Mouse (Mus musculus): Measurements from ENCODE around the gene Sqor. TPM values are rescaled to one million over a fixed set of nuclear protein-coding genes. Genes with fewer than 3 reads are reported as not detected.

The Sqor gene
- polyA plus RNA-seq, 1 experiment from 2014 or later, result 3.0 TPM

GRCm38 (mm10) chr2:122776823-122777222, 11.8 kb downstream of the Sqor start:
- no peaks in the 10 kb centered on the region for H3K27me3 ChIP-seq (ENCODE audit: control insufficient read depth, insufficient read depth, low read length)
- no peaks in the 10 kb centered on the region for H3K36me3 ChIP-seq (ENCODE audit: control insufficient read depth, insufficient read depth, low read length)
- H3K4me2 ChIP-seq, result no peak overlapping the region
- WGBS (ENCODE audit: insufficient replicate concordance), result 54% methylated on average over 2 of the region's 2 CpGs
- H3K9ac ChIP-seq (ENCODE audit: low read depth, low read length), result no peak overlapping the region
- H3K27ac ChIP-seq (ENCODE audit: low read depth, low read length), result no peak overlapping the region
- no peaks in the 10 kb centered on the region for H3K9me3 ChIP-seq (replicated peaks; ENCODE audit: control insufficient read depth, low read length)
- no peak overlapping the region for H3K4me3 ChIP-seq (ENCODE audit: low read depth, low read length)
- ATAC-seq (replicated peaks; ENCODE audit: insufficient number of reproducible peaks, low FRiP score, low TSS enrichment), result no peak
- H3K4me1 ChIP-seq (ENCODE audit: control insufficient read depth, insufficient read depth, low read length), result no peaks in the 10 kb centered on the region

- H3K4me3 ChIP-seq (ENCODE audit: low read depth, low read length), result no peak overlapping the region
- H3K9ac ChIP-seq (ENCODE audit: low read depth, low read length), result no peak overlapping the region
- 54% methylated on average over 5 of the region's 5 CpGs for WGBS (ENCODE audit: insufficient replicate concordance)
- H3K4me2 ChIP-seq, result no peak overlapping the region
- H3K27me3 ChIP-seq (ENCODE audit: control insufficient read depth, insufficient read depth, low read length), result no peaks in the 10 kb centered on the region
- no peak for ATAC-seq (replicated peaks; ENCODE audit: insufficient number of reproducible peaks, low FRiP score, low TSS enrichment)
- H3K9me3 ChIP-seq (replicated peaks; ENCODE audit: control insufficient read depth, low read length), result no peaks in the 10 kb centered on the region
- no peak overlapping the region for H3K27ac ChIP-seq (ENCODE audit: low read depth, low read length)
- no peaks in the 10 kb centered on the region for H3K4me1 ChIP-seq (ENCODE audit: control insufficient read depth, insufficient read depth, low read length)
- no peaks in the 10 kb centered on the region for H3K36me3 ChIP-seq (ENCODE audit: control insufficient read depth, insufficient read depth, low read length)
These were observed 14.9 kb downstream of the Sqor start for GRCm38 (mm10) chr2:122779967-122780366.

DNA sequence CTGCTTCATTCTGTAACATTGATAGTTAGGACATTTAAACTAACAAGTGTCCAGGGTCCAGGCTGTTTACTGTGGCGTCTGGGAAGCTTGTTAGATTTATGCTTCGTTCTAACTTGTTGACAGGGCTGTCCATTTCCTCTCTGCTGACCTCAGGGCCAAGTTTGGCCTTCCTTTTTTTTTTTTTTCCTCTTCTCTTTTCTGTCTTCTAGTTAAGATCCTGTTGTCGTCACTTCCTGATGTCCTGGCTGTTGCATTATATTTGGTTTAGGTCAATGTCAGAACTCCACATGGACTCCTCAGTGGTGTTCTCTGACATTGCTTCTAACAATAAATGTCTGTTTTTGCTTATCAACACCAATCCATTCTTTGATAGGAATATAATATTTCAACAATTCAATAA, 15.4 kb downstream of the Sqor start:
- Histone ChIP-seq H3K9ac (ENCODE audit: low read depth, low read length) (no peak overlapping the region), H3K36me3 (ENCODE audit: control insufficient read depth, insufficient read depth, low read length) (no peaks in the 10 kb centered on the region), H3K9me3 (replicated peaks; ENCODE audit: control insufficient read depth, low read length) (no peaks in the 10 kb centered on the region), H3K4me3 (ENCODE audit: low read depth, low read length) (no peak overlapping the region), H3K27me3 (ENCODE audit: control insufficient read depth, insufficient read depth, low read length) (no peaks in the 10 kb centered on the region), H3K4me1 (ENCODE audit: control insufficient read depth, insufficient read depth, low read length) (no peaks in the 10 kb centered on the region), H3K4me2 (no peak overlapping the region), H3K27ac (ENCODE audit: low read depth, low read length) (no peak overlapping the region)
- no peak for ATAC-seq (replicated peaks; ENCODE audit: insufficient number of reproducible peaks, low FRiP score, low TSS enrichment)
- WGBS (ENCODE audit: insufficient replicate concordance), result 40% methylated on average over 3 of the region's 3 CpGs

DNA sequence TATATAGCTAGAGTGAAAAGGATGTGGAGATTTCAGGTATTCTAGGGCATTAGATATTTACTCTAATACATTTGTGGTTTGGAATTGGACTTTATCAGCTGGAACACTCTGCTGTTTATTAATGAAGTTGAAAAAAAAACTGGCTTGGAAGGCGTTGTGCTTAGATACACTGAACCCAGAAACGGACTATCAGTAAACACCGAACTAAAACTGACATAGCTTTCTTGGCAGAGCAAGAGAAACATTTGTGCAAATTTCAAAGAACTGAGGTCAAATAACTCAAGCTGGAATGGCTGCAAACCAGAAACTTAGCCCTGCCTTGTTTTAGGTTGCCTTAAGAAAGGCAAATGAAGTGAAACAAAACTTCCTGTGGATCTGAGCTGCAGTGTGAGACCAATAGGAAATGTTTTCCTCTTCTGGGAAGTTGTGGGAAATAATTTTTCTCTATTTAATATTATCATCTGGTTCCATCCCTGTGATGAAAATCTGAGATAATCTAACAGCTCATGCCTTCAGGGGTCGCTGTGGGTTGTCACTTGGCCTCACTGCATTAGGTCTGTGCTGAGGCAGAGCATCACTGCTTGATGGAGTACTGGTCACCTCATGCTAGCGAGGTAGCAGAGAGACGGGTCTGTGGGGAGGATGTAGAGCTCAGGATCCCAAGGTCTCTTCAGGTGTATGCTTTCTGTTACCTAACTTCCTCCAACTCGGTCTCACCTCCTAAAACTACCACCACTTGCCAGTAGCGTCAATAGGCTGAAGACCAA, 16.7 kb downstream of the Sqor start:
- H3K9ac ChIP-seq (ENCODE audit: low read depth, low read length), result no peak overlapping the region
- no peaks in the 10 kb centered on the region for H3K36me3 ChIP-seq (ENCODE audit: control insufficient read depth, insufficient read depth, low read length)
- no peak for ATAC-seq (replicated peaks; ENCODE audit: insufficient number of reproducible peaks, low FRiP score, low TSS enrichment)
- H3K27me3 ChIP-seq (ENCODE audit: control insufficient read depth, insufficient read depth, low read length), result no peaks in the 10 kb centered on the region
- no peaks in the 10 kb centered on the region for H3K4me1 ChIP-seq (ENCODE audit: control insufficient read depth, insufficient read depth, low read length)
- WGBS (ENCODE audit: insufficient replicate concordance), result 74% methylated on average over 8 of the region's 8 CpGs
- H3K4me3 ChIP-seq (ENCODE audit: low read depth, low read length), result no peak overlapping the region
- no peak overlapping the region for H3K27ac ChIP-seq (ENCODE audit: low read depth, low read length)
- no peaks in the 10 kb centered on the region for H3K9me3 ChIP-seq (replicated peaks; ENCODE audit: control insufficient read depth, low read length)
- no peak overlapping the region for H3K4me2 ChIP-seq

DNA sequence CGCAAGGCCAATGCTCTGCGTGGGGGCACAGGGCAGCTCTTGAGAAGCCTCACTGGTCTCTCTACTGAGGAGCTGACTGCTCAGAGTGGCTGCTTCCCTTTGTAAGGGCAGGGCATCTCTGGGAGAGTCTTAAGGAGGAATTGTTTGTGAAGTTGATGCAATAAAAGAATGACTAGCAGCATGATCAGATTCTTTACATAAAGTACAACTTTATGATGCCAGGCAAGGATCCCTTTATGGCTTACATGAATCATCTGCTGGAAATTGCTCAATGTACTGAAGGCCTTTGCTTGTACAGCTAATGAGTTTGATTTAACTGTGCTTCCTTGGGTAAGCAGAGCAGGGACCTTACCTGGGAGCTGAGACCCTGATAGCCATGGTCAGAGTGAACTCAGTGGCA, 18.7 kb downstream of the Sqor start:
- no peak overlapping the region for H3K27ac ChIP-seq (ENCODE audit: low read depth, low read length)
- no peaks in the 10 kb centered on the region for H3K27me3 ChIP-seq (ENCODE audit: control insufficient read depth, insufficient read depth, low read length)
- no peak overlapping the region for H3K4me3 ChIP-seq (ENCODE audit: low read depth, low read length)
- no peaks in the 10 kb centered on the region for H3K4me1 ChIP-seq (ENCODE audit: control insufficient read depth, insufficient read depth, low read length)
- H3K4me2 ChIP-seq, result no peak overlapping the region
- ATAC-seq (replicated peaks; ENCODE audit: insufficient number of reproducible peaks, low FRiP score, low TSS enrichment), result no peak
- H3K9ac ChIP-seq (ENCODE audit: low read depth, low read length), result no peak overlapping the region
- 87% methylated on average over 2 of the region's 2 CpGs for WGBS (ENCODE audit: insufficient replicate concordance)
- H3K36me3 ChIP-seq (ENCODE audit: control insufficient read depth, insufficient read depth, low read length), result no peaks in the 10 kb centered on the region
- no peaks in the 10 kb centered on the region for H3K9me3 ChIP-seq (replicated peaks; ENCODE audit: control insufficient read depth, low read length)

DNA sequence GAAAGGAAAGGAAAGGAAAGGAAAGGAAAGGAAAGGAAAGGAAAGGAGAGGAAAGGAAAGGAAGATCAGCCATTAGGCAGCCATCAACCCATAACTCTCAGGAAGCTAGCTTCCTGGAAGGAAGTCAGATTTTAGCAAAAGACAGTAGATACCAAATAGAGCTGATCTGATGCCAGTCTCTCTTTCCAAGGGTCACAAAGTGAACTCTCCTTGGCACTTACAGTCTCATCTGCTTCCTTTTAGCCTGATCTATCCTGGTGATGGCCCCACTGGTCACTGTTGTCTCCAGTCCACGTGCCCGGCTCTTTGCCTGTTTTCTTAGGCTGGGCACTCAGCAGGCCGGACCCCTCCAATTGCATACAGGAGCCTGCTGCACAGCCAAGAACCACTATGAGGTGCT, 19.7 kb downstream of the Sqor start:
- 87% methylated on average over 3 of the region's 3 CpGs for WGBS (ENCODE audit: insufficient replicate concordance)
- H3K9me3 ChIP-seq (replicated peaks; ENCODE audit: control insufficient read depth, low read length), result no peaks in the 10 kb centered on the region
- H3K9ac ChIP-seq (ENCODE audit: low read depth, low read length), result no peak overlapping the region
- no peak overlapping the region for H3K4me2 ChIP-seq
- no peaks in the 10 kb centered on the region for H3K36me3 ChIP-seq (ENCODE audit: control insufficient read depth, insufficient read depth, low read length)
- no peak for ATAC-seq (replicated peaks; ENCODE audit: insufficient number of reproducible peaks, low FRiP score, low TSS enrichment)
- no peak overlapping the region for H3K27ac ChIP-seq (ENCODE audit: low read depth, low read length)
- H3K4me3 ChIP-seq (ENCODE audit: low read depth, low read length), result no peak overlapping the region
- H3K27me3 ChIP-seq (ENCODE audit: control insufficient read depth, insufficient read depth, low read length), result no peaks in the 10 kb centered on the region
- no peaks in the 10 kb centered on the region for H3K4me1 ChIP-seq (ENCODE audit: control insufficient read depth, insufficient read depth, low read length)

DNA sequence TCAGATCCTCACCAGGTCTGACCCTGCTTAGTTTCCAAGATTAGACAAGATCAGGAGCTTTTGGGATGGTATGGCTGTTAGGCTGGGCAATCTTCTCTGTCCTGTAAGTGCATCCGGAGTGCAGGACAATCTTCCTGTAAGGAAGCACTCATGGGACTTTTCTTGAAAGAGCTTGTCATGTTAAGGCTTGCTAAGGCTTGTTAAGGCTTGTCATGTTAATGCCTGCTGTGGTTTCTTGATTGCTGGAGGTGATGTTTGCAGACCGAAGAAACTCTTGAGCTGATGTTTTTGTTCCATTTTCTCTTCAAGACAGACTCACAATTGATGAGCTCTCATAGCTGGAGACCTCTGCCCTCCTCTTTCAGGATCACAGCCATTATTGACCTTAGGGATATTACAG, 21.1 kb downstream of the Sqor start:
- H3K9me3 ChIP-seq (replicated peaks; ENCODE audit: control insufficient read depth, low read length), result no peaks in the 10 kb centered on the region
- H3K36me3 ChIP-seq (ENCODE audit: control insufficient read depth, insufficient read depth, low read length), result no peaks in the 10 kb centered on the region
- no peak overlapping the region for H3K9ac ChIP-seq (ENCODE audit: low read depth, low read length)
- no peak for ATAC-seq (replicated peaks; ENCODE audit: insufficient number of reproducible peaks, low FRiP score, low TSS enrichment)
- no peak overlapping the region for H3K4me3 ChIP-seq (ENCODE audit: low read depth, low read length)
- H3K27me3 ChIP-seq (ENCODE audit: control insufficient read depth, insufficient read depth, low read length), result no peaks in the 10 kb centered on the region
- no peak overlapping the region for H3K27ac ChIP-seq (ENCODE audit: low read depth, low read length)
- H3K4me1 ChIP-seq (ENCODE audit: control insufficient read depth, insufficient read depth, low read length), result no peaks in the 10 kb centered on the region
- WGBS (ENCODE audit: insufficient replicate concordance), result 82% methylated on average over 2 of the region's 2 CpGs
- H3K4me2 ChIP-seq, result no peak overlapping the region

GRCm38 (mm10) chr2:122789311-122789710, 24.3 kb downstream of the Sqor start:
- H3K27me3 ChIP-seq (ENCODE audit: control insufficient read depth, insufficient read depth, low read length), result no peaks in the 10 kb centered on the region
- no peak overlapping the region for H3K4me3 ChIP-seq (ENCODE audit: low read depth, low read length)
- H3K27ac ChIP-seq (ENCODE audit: low read depth, low read length), result no peak overlapping the region
- H3K36me3 ChIP-seq (ENCODE audit: control insufficient read depth, insufficient read depth, low read length), result no peaks in the 10 kb centered on the region
- 82% methylated on average over 7 of the region's 7 CpGs for WGBS (ENCODE audit: insufficient replicate concordance)
- no peaks in the 10 kb centered on the region for H3K9me3 ChIP-seq (replicated peaks; ENCODE audit: control insufficient read depth, low read length)
- ATAC-seq (replicated peaks; ENCODE audit: insufficient number of reproducible peaks, low FRiP score, low TSS enrichment), result no peak
- no peak overlapping the region for H3K4me2 ChIP-seq
- H3K4me1 ChIP-seq (ENCODE audit: control insufficient read depth, insufficient read depth, low read length), result no peaks in the 10 kb centered on the region
- no peak overlapping the region for H3K9ac ChIP-seq (ENCODE audit: low read depth, low read length)

DNA sequence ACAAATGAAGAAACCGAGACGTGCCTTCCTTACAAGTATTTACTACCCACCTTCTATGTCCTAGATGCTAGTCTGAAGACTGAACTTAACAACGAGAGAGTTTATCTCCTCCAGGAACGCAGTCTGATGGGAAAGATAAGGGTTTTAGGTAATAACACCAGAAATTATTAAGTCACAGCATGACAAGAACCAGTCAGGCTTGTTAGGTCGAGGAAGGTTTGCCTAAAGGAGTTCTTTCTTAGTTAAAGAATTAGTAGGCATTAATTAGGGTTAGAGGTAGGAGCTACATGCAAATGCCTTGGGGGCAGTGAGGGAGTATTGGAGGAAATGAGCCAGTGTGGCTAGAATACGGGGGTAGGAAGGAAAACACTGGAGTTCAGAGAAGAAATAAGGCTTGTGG, 24.7 kb downstream of the Sqor start:
- H3K9ac ChIP-seq (ENCODE audit: low read depth, low read length), result no peak overlapping the region
- no peak for ATAC-seq (replicated peaks; ENCODE audit: insufficient number of reproducible peaks, low FRiP score, low TSS enrichment)
- 63% methylated on average over 6 of the region's 6 CpGs for WGBS (ENCODE audit: insufficient replicate concordance)

More for the DNA sequence above, 24.7 kb downstream of the Sqor start:
- Histone ChIP-seq H3K27ac (ENCODE audit: low read depth, low read length) (no peak overlapping the region), H3K4me1 (ENCODE audit: control insufficient read depth, insufficient read depth, low read length) (no peaks in the 10 kb centered on the region), H3K27me3 (ENCODE audit: control insufficient read depth, insufficient read depth, low read length) (no peaks in the 10 kb centered on the region), H3K36me3 (ENCODE audit: control insufficient read depth, insufficient read depth, low read length) (no peaks in the 10 kb centered on the region), H3K4me2 (no peak overlapping the region), H3K9me3 (replicated peaks; ENCODE audit: control insufficient read depth, low read length) (no peaks in the 10 kb centered on the region), H3K4me3 (ENCODE audit: low read depth, low read length) (no peak overlapping the region)

Data from heart, embryonic 11.5 days (tissue).